Mouse (Mus musculus) hindbrain, embryonic 10.5 days (tissue): ENCODE results near the gene Olfr811. TPM values are rescaled to one million over a fixed set of nuclear protein-coding genes. Genes with fewer than 3 reads are reported as not detected.

ENCODE experiments used
- DNase-seq: peaks from one replicate; pipeline ENCODE4 v3.0.0-alpha.2; 2017; ENCODE audit warnings: low spot score
- H3K27ac ChIP-seq: fragments of 300-500 bp; sonication (generic); 2 replicates; pipeline ENCODE4 v1.5.1; 2016; ENCODE audit warnings: mild to moderate bottlenecking, moderate library complexity
- H3K27me3 ChIP-seq: fragments of 300-500 bp; sonication (generic); 2 replicates; pipeline ENCODE4 v1.6.1; 2016; ENCODE audit warnings: mild to moderate bottlenecking; ENCODE audit not compliant: poor library complexity, insufficient read depth, severe bottlenecking
- H3K36me3 ChIP-seq: fragments of 300-500 bp; sonication (generic); 2 replicates; pipeline ENCODE4 v1.6.1; 2016; ENCODE audit warnings: mild to moderate bottlenecking, moderate library complexity
- H3K4me1 ChIP-seq: fragments of 300-500 bp; sonication (generic); replicated peaks from 2 replicates; pipeline ENCODE4 v1.6.1; 2016; ENCODE audit warnings: mild to moderate bottlenecking
- H3K4me3 ChIP-seq: fragments of 300-500 bp; sonication (generic); 2 replicates; pipeline ENCODE4 v1.5.1; 2016; ENCODE audit warnings: mild to moderate bottlenecking, moderate library complexity
- H3K9me3 ChIP-seq: fragments of 300-500 bp; sonication (generic); 2 replicates; pipeline ENCODE4 v1.6.1; 2016; ENCODE audit warnings: mild to moderate bottlenecking, moderate library complexity
- WGBS: fragments of 180-500 bp; shearing (Covaris S2); methylation state at CpG from one replicate; pipeline ENCODE4 v1.1.7; 2016; 5-methylcytosine and 5-hydroxymethylcytosine counted together
- polyA plus RNA-seq: library from polyadenylated mRNA; unstranded; fragments of >200 nt; fragmentation: Nextera tagmentation; extraction: Ambion mirVana; gene quantifications from 2 replicates; pipeline ENCODE4 v1.2.1, GENCODE M21; 2016

The Olfr811 gene
- polyA plus RNA-seq, result not detected in 2 replicates

- Histone ChIP-seq H3K27me3 (no peaks in the 10 kb centered on the region), H3K4me3 (no peak within 1 kb of the TSS), H3K9me3 (no peaks in the 10 kb centered on the region), H3K4me1 (no peaks in the 10 kb centered on the region), H3K36me3 (no peaks in the 10 kb centered on the region), H3K27ac (no peak within 1 kb of the TSS)
- WGBS, result 89% methylated on average over 4 of the region's 4 CpGs
- DNase-seq, result no peak
Observed at GRCm38 (mm10) chr10:129804296-129804695, at the start of gene Olfr811. Olfr811 (minus strand) TSS chr10:129804396.

DNA sequence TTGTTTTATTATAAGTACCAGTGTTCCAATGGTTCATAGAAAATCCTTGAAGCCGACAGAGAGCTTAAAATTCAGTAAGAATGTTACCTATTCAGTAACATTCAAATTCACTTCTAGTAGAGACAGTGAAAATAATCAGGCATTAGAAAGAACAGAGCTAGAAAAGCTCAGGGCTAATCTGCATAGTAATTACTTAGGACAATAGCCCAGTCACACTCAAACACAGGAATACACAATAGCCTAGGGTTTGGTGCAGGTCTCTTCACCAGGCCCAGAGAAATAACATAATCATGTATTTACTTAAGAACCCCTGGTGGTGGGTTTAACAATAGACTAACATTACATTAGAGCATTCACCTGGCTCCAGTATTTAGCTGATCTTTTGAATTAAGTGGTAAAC, 43.1 kb upstream of the Olfr811 start:
- DNase-seq, result no peak
- H3K27me3 ChIP-seq, result no peaks in the 10 kb centered on the region
- H3K4me1 ChIP-seq, result no peaks in the 10 kb centered on the region
- no peaks in the 10 kb centered on the region for H3K9me3 ChIP-seq
- WGBS, result 69% methylated on average over 1 of the region's 1 CpGs
- no peaks in the 10 kb centered on the region for H3K36me3 ChIP-seq
- no peak overlapping the region for H3K27ac ChIP-seq
- H3K4me3 ChIP-seq, result no peak overlapping the region

- H3K27ac ChIP-seq, result no peak within 1 kb of the TSS
- H3K4me3 ChIP-seq, result no peak within 1 kb of the TSS
- WGBS, result 88% methylated on average over 1 of the region's 1 CpGs
- no peak for DNase-seq
- H3K36me3 ChIP-seq, result no peaks in the 10 kb centered on the region
- no peaks in the 10 kb centered on the region for H3K4me1 ChIP-seq
- H3K27me3 ChIP-seq, result no peaks in the 10 kb centered on the region
- H3K9me3 ChIP-seq, result no peaks in the 10 kb centered on the region
Observed at GRCm38 (mm10) chr10:129845994-129846393, 41.8 kb upstream of the Olfr811 start, which contains the start of gene Olfr812. Olfr812 (minus strand) TSS chr10:129846094.

DNA sequence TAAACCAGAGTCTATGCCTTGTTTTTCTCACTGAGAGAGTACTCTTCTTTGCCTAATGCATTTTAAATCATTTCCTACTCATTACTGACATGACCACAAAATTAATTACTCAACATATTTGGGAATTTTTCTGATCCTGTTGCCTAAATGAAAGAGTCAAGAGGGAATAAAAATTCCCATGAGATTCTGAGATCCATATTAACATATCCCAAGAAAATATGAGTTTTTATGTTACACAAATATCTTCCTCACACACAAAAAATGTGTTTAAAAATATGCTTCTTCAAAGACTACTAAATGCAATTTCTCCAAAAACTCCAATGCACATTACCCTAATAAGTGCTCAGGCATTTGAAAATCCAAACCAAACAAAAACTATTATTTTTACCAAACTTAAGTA, 9.4 kb downstream of the Olfr811 start, which contains the start of gene Olfr810:
Gene Olfr810 (minus strand): TSS at position 101 of the 400 bp plus-strand sequence.
- Histone ChIP-seq H3K27me3 (no peaks in the 10 kb centered on the region), H3K36me3 (no peaks in the 10 kb centered on the region), H3K9me3 (no peaks in the 10 kb centered on the region), H3K27ac (no peak within 1 kb of the TSS), H3K4me3 (no peak within 1 kb of the TSS), H3K4me1 (no peaks in the 10 kb centered on the region)
- DNase-seq, result no peak

- H3K4me1 ChIP-seq, result no peaks in the 10 kb centered on the region
- H3K27ac ChIP-seq, result no peak overlapping the region
- no peaks in the 10 kb centered on the region for H3K27me3 ChIP-seq
- H3K36me3 ChIP-seq, result no peaks in the 10 kb centered on the region
- no peak for DNase-seq
- no peak overlapping the region for H3K4me3 ChIP-seq
- H3K9me3 ChIP-seq, result no peaks in the 10 kb centered on the region
Observed at GRCm38 (mm10) chr10:129778123-129778522, 26.1 kb downstream of the Olfr811 start.

GRCm38 (mm10) chr10:129774338-129774737, 29.9 kb downstream of the Olfr811 start, which contains the start of gene Olfr809:
Olfr809 (plus strand) TSS chr10:129774638.
- no peak within 1 kb of the TSS for H3K4me3 ChIP-seq
- H3K27me3 ChIP-seq, result no peaks in the 10 kb centered on the region
- DNase-seq, result no peak
- no peak within 1 kb of the TSS for H3K27ac ChIP-seq
- no peaks in the 10 kb centered on the region for H3K9me3 ChIP-seq
- H3K36me3 ChIP-seq, result no peaks in the 10 kb centered on the region
- no peaks in the 10 kb centered on the region for H3K4me1 ChIP-seq

DNA sequence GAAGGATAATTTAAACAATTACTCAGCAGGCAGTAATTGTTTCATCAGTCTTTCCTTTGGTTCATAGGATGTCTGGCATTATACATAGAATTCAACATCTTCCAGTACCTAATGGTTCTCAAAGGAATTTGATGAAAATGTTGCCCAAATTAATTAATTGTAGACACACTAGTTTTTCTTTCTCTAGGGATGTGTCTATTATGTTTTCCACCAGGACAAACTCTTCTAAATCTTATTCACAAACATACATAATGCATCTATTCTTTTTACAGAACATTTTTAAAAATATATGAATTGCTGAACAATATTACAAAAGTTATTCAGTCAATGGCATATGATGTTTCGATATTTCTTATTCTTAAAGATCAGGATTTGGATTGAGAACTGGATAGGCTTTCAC, 39.0 kb downstream of the Olfr811 start, which contains the start of gene Olfr808:
Gene Olfr808 (plus strand): TSS at position 301 of the 400 bp plus-strand sequence.
- DNase-seq, result no peak
- no peak within 1 kb of the TSS for H3K4me3 ChIP-seq
- no peak within 1 kb of the TSS for H3K27ac ChIP-seq
- no peaks in the 10 kb centered on the region for H3K36me3 ChIP-seq
- H3K27me3 ChIP-seq, result no peaks in the 10 kb centered on the region
- 91% methylated on average over 1 of the region's 1 CpGs for WGBS
- no peaks in the 10 kb centered on the region for H3K4me1 ChIP-seq
- H3K9me3 ChIP-seq, result no peaks in the 10 kb centered on the region

- Histone ChIP-seq H3K27ac (no peak within 1 kb of the TSS), H3K36me3 (no peaks in the 10 kb centered on the region), H3K4me3 (no peak within 1 kb of the TSS), H3K9me3 (no peaks in the 10 kb centered on the region), H3K27me3 (no peaks in the 10 kb centered on the region), H3K4me1 (no peaks in the 10 kb centered on the region)
- 83% methylated on average over 1 of the region's 1 CpGs for WGBS
- no peak for DNase-seq
Observed at GRCm38 (mm10) chr10:129757693-129758092, 46.5 kb downstream of the Olfr811 start, which contains the start of gene Olfr807. Olfr807 (minus strand) TSS chr10:129757793.

Other genes starting within 250 kb of the Olfr811 start
- gene Olfr794, start 236.7 kb downstream of the Olfr811 start, polyA plus RNA-seq, result not detected in 2 replicates
- not detected in 2 replicates for gene Olfr796, start 191.8 kb downstream of the Olfr811 start, polyA plus RNA-seq
- not detected in 2 replicates for gene Olfr798, start 176.5 kb downstream of the Olfr811 start, polyA plus RNA-seq
- not detected in 2 replicates for gene Olfr799, start 166.9 kb downstream of the Olfr811 start, polyA plus RNA-seq
- gene Olfr800, start 146.7 kb downstream of the Olfr811 start, polyA plus RNA-seq, result not detected in 2 replicates
- gene Olfr801, start 130.5 kb downstream of the Olfr811 start, polyA plus RNA-seq, result not detected in 2 replicates
- not detected in 2 replicates for gene Olfr802, start 116.2 kb downstream of the Olfr811 start, polyA plus RNA-seq
- not detected in 2 replicates for gene Olfr803, start 110.1 kb downstream of the Olfr811 start, polyA plus RNA-seq
- gene Olfr804, start 101.2 kb downstream of the Olfr811 start, polyA plus RNA-seq, result not detected in 2 replicates
- not detected in 2 replicates for gene Olfr805, start 75.0 kb downstream of the Olfr811 start, polyA plus RNA-seq
- gene Olfr806, start 62.5 kb downstream of the Olfr811 start, polyA plus RNA-seq, result not detected in 2 replicates
- gene Olfr807, start 46.6 kb downstream of the Olfr811 start, polyA plus RNA-seq, result not detected in 2 replicates
- not detected in 2 replicates for gene Olfr808, start 38.9 kb downstream of the Olfr811 start, polyA plus RNA-seq
- not detected in 2 replicates for gene Olfr809, start 29.8 kb downstream of the Olfr811 start, polyA plus RNA-seq
- gene Olfr810, start 9.5 kb downstream of the Olfr811 start, polyA plus RNA-seq, result not detected in 2 replicates
- gene Olfr812, start 41.7 kb upstream of the Olfr811 start, polyA plus RNA-seq, result not detected in 2 replicates
- not detected in 2 replicates for gene Olfr813, start 51.0 kb upstream of the Olfr811 start, polyA plus RNA-seq
- gene Olfr814, start 75.5 kb upstream of the Olfr811 start, polyA plus RNA-seq, result not detected in 2 replicates
- not detected in 2 replicates for gene Olfr815, start 101.5 kb upstream of the Olfr811 start, polyA plus RNA-seq
- gene Olfr816, start 111.2 kb upstream of the Olfr811 start, polyA plus RNA-seq, result not detected in 2 replicates
- gene Olfr818, start 144.7 kb upstream of the Olfr811 start, polyA plus RNA-seq, result not detected in 2 replicates
- gene Olfr819, start 162.9 kb upstream of the Olfr811 start, polyA plus RNA-seq, result not detected in 2 replicates
- gene Olfr247, start 171.7 kb upstream of the Olfr811 start, polyA plus RNA-seq, result not detected in 2 replicates
- not detected in 2 replicates for gene Gm10310, start 180.7 kb upstream of the Olfr811 start, polyA plus RNA-seq
- gene Olfr820, start 208.2 kb upstream of the Olfr811 start, polyA plus RNA-seq, result not detected in 2 replicates
- not detected in 2 replicates for gene Olfr821, start 226.0 kb upstream of the Olfr811 start, polyA plus RNA-seq